Mouse (Mus musculus) frontal cortex, adult 2 months (tissue): ENCODE measurements around the gene Rhbdl2. TPM values are rescaled to one million over a fixed set of nuclear protein-coding genes. Genes with fewer than 3 reads are reported as not detected.
A peak's percentile ranks its signal among the peaks of the same experiment; 100 is the strongest.

Source experiments
- DNase-seq, 2 experiments: peaks; one replicate each; pipeline ENCODE4 v3.0.0; 2022; ENCODE audit warnings: low spot score in 1 of 2; ENCODE audit errors: extremely low spot score in 1 of 2
- polyA plus RNA-seq: library from polyadenylated mRNA; depleted of rRNA; stranded (reverse); fragments of >200 nt; gene quantifications from 2 replicates; pipeline ENCODE4 v1.2.3, GENCODE M21; 2012; rRNA removed

Gene Rhbdl2
- polyA plus RNA-seq, 1 experiment, result 1.8 TPM

GRCm38 (mm10) chr4:123810475-123811295 is 23.0 kb downstream of the Rhbdl2 start:
- no peak for DNase-seq

GRCm38 (mm10) chr4:123812525-123812924 is 24.9 kb downstream of the Rhbdl2 start:
- no peak for DNase-seq

GRCm38 (mm10) chr4:123814030-123814501 is 26.4 kb downstream of the Rhbdl2 start:
- no peak for DNase-seq

GRCm38 (mm10) chr4:123819093-123819610 is 31.5 kb downstream of the Rhbdl2 start:
- DNase-seq, result peak in 1 of 2 experiments; percentile 26

DNA sequence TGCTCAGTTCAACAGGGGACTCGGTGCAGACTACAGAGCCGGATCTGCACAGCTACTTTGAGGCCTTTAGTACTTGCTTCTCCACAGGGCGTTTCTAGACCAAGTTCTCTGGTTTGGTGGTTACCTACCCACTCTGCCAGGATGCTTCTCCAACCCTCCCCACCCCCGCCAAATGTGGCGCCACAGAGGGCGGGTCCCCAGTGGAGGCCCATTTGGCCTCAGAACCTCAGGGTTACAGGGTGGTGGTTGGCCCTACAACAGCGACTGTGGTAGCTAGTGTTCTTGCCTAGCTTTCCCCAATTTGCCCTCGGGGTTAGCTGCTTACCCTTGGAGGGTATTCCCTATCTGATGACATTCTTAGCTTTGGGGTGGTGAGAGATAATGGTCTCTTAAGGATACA is 54.5 kb downstream of the Rhbdl2 start:
- DNase-seq, result no peak

DNA sequence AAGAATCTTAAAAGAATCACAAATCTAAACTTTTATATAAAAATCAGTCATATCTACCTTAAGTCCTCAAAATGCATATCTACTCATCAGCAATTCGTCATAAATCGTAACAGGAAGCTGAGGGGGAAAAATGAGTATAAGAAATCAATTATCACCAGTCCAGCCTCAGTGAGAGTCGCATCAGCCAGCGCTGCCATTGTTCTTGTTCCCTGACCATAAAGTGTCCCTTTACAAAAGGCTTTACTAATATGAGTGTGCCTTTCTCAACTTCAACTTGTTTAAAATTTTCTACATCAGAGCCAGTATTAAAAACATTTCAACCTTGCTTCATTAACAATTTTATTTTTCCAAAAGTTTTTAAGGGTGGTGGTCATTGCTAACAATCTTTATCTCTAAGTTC is 69.2 kb downstream of the Rhbdl2 start:
- DNase-seq, result no peak

DNA sequence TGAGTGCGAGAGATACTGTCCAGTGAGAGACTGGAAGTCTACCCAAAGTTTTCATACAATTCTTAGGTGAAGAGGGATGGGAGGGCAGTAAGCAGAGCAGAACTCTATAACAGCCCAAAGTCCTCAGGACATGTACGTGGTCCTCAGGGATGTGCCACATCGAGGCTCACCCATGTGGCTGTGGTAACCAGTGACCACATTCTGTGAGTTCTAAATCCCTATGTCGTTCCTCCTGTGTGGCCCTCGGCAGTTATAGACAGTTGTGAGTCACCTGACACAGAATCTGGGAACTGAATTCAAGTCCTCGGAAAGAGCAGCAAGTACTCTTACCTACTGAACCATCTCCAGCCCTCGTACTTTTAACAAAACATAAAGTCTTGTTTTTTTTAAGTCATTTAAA is 70.4 kb downstream of the Rhbdl2 start:
- no peak for DNase-seq

DNA sequence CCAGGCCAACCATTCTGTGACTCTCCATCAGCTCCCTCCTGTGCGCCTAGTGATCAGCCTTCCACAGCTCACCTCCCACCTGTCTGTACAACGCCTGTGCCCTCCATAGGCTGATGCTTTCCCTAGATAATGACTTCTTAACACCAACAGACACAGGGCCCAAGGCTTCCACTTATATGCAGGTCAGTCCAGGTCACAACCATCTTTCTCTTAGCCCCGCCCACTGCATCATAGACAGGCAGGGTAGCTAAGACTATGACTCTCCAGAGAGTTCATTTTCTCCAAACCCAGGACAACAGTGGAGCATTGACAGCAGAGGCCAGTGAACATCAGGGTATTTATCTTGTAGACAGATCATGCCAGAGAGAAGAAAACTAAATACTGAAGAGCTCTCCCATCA is 71.7 kb downstream of the Rhbdl2 start, which contains the start of gene 4933427I04Rik:
Gene 4933427I04Rik, plus strand, starts transcription at position 301 of the 400 bp plus-strand sequence.
- no peak for DNase-seq

DNA sequence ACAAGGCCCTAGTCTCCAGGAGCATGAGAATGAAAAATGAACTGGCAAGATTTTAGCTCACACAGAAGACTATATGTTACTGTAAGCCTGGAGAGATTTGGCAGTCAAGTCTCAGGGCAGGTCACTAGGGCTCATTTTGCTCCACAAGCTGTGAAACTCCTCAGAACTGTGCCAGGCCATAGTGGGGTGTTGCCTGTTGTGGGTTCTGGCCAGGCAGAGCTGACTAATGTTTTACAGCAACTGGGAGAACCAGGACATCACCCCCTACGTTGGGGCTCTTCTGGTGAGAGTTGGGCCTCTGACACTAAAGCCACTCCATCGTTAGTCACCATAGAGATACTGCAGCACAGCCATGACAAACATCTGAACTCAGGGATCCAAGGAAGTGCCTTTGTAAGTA is 72.1 kb downstream of the Rhbdl2 start:
- DNase-seq, result no peak

GRCm38 (mm10) chr4:123860621-123861020 is 72.9 kb downstream of the Rhbdl2 start:
- no peak for DNase-seq

Other genes starting within 250 kb of the Rhbdl2 start
- gene Macf1, start 103.5 kb upstream of the Rhbdl2 start, polyA plus RNA-seq, result 164 and 184 TPM in 2 replicates
- 517 and 524 TPM in 2 replicates for gene Ndufs5, start 69.7 kb upstream of the Rhbdl2 start, polyA plus RNA-seq
- 50.9 and 52.4 TPM in 2 replicates for gene Akirin1, start 37.5 kb upstream of the Rhbdl2 start, polyA plus RNA-seq
- gene 4933427I04Rik, start 71.8 kb downstream of the Rhbdl2 start, polyA plus RNA-seq, result 0.06 TPM in 1 of 2 replicates, not detected in the other
- 8.7 and 9.3 TPM in 2 replicates for gene Mycbp, start 117.0 kb downstream of the Rhbdl2 start, polyA plus RNA-seq
- gene Rragc, start 129.6 kb downstream of the Rhbdl2 start, polyA plus RNA-seq, result 72.9 and 73.7 TPM in 2 replicates
- not detected in 2 replicates for gene 4930535I16Rik, start 130.1 kb downstream of the Rhbdl2 start, polyA plus RNA-seq